Mouse (Mus musculus): ENCODE results near the gene Map4k1. TPM values are rescaled to one million over a fixed set of nuclear protein-coding genes. Genes with fewer than 3 reads are reported as not detected.
A peak's percentile ranks its signal among the peaks of the same experiment; 100 is the strongest.

Map4k1 gene
- total RNA-seq (2021), result under 1 TPM; 0.29 to 0.36 TPM
- long read RNA-seq, experiment 1, partial matches to known transcripts, result 0 of 3 reads
- long read RNA-seq, experiment 1, other reads (novel, unspliced or antisense), result 3 of 3 reads
- long read RNA-seq, experiment 2, partial matches to known transcripts, result 0 of 1 reads
- long read RNA-seq, experiment 2, other reads (novel, unspliced or antisense), result 1 of 1 reads

- DNase-seq, result peak; percentile 95
These were observed at the start of gene Map4k1, which contains the start of gene Eif3k for GRCm38 (mm10) chr7:28981651-28982273. Gene Map4k1 (plus strand): TSS chr7:28982050. Gene Eif3k (minus strand): TSS chr7:28981864.

GRCm38 (mm10) chr7:28932421-28933041 is 49.3 kb upstream of the Map4k1 start:
- no peak for DNase-seq

- no peak for DNase-seq
These were observed 48.0 kb upstream of the Map4k1 start for GRCm38 (mm10) chr7:28933825-28934224.

GRCm38 (mm10) chr7:28936787-28937186 is 45.1 kb upstream of the Map4k1 start:
- no peak for DNase-seq

DNA sequence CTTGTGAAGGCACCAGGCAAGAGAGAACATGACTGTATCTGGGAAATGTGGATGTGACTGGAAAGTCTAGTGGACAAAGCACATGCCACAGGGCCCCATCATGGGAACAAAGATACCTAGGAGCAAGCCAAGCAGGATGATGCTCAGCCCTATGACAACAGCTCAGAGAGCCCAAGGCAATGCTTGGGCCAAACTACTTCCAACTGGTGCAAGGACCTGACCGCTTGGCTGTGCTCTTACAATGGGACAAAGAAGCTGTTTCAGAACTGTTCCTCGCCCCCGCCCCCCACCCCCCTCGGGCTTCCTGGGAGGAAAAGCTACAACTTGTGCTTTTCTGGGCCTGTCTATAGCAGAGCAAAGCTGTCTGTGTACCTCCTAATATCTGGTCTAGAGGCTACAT is 43.2 kb upstream of the Map4k1 start:
- DNase-seq, result no peak

DNA sequence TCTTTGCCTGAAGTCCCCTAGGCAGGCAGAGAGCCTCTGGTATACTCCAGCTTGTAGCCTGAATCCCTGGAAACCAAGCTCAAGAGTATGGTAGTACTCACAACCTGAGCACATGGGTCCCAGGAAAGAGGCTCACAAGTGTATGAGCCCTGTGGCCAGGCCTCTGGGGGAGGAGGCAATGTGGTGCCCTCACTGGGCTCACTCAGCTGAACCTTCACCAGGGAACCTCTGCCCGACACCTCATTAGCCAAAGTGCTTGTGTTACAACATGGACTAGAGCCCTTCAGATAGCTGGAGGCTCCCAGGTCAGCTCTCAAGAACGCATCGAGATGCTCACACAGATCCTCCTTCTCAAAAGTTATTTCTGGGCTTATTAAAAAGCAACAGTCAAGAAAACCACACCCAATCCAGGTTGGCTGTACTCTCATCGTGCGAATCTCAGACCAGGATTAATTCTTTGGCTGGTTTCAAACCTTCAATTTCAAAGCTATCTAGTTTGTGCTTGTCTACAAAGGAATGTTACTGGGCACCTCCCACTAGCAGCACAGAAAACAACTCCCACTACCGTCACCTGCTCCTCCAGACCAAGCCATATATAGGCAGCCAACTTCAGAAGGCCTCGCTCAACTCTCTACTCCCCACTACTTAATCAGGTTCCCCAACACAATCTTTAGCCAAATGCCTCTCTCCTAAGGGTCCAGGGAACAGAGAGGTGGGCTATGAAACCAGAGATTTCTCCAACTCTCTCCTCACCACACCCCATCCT is 42.2 kb upstream of the Map4k1 start:
- DNase-seq, result no peak

DNA sequence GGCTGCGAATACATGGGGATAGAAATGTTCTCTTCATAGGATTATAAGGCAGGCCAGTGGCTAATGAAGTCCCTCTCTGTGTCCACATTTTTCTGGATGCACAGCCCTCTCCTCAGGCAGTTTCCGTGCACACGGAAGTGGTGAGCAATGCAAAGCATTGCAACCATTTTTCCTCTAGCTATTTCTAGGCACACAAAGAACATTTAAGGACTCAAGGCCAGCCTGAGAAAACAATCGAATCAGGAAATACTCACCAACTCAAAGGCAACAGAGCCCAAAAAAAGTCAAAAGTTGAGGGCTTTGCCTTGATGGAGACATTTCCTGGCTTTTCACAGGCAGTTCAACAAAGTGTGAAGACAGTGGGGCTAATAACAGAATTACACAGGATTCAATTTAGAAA is 40.7 kb upstream of the Map4k1 start:
- DNase-seq, result no peak

GRCm38 (mm10) chr7:28941542-28941941 is 40.3 kb upstream of the Map4k1 start:
- no peak for DNase-seq

DNA sequence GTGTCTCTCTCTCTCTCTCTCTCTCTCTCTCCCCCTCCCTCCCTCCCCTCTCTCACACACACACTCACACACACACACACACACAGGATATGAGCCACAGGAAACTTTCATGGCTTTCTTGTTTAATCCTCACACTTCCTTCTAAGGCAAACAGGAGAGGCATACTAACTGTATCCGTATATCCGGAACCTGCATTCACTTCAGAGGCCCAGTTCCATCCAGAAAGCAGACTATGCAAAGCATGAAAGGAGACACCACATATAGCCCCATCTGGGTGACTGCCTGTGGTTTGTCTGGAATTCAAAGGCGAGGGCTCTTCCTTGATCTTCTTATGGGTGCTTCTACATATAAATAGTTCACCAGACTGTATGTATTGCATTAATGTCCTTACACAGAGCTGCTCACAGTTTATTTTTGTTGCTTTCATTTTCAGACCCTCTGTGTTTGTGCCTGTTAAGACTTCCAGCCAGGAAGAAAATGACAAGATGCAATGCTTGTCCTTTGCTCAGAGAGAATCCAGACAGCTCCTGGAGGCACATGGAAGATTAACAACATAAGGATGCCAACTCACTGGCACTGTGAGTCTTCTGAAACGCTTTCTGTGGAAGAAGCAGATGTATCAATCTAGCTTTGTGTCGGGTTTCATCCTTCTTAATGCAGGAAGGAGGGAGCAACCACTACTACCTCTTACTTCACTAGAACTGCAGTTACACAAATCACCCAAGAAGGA is 38.2 kb upstream of the Map4k1 start:
- DNase-seq, result no peak

DNA sequence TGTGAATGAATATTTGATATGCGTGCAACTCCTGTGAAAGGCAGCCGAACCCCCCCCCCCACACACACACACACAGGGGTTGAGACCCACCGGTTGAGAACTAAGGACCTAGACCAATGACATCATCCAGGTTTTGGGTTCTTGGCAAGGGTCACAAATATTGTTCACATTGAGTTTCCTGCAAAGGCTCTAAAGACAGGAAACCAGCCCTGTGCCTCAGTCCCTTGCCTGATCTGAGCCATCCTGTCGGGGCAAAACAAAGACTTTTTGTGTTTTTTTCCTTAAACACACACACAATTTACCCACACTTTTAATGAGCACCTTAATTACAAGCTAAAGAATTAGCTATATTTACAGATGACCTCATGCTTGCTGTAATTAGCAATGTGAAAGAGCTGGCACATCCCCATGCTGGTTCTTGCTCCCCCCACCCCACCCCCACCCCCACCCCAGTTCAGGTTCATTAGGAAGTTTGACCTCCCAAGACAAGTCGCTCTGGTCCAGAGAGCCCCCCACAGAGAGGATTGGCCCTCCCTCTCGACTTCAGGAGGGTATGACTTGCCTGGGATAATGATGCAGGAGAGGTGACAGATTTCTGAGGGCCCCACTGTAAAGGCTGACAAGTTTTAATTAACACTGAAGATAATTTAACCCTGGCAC is 37.0 kb upstream of the Map4k1 start:
- no peak for DNase-seq

DNA sequence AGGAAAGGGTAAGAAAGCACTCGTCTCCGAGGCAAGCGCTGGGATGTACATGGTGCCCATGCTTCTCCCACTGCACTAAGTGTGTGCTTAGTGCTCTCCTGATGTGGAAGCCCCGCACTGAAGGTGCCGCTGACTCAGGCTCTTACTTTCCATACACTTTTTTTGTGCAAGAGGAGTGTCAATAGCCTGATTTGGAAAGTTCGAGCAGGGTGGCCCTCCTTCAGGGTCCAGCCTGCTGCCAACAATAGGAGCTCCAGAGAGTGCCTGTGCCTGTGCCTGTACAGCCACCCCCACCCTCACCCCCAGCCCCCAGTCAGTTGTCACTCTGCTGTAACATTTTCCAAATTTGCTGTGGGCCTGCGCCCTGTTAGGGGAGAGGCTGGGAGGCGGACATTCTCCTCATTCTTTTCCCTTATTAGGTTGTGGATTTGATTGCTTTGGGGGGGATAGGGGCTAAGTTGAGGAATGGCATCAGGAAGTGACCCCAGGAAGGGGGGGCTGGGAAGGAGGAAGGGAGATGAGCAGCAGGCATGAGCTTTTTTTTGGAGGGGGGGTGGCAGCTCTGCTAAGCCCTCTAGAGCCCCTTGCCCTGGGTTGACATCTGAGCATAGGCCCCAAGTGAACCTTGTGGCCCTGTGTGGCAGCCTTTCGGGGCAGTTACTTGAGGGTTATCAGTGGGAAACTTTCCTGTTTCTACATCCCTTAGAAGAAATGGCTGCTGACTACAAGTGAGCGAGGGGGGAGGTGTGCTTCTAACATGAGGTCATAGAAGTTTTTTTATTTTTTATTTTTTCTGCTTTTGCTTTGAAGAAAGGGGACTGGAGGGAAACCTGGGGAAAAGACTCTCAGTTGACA is 36.2 kb upstream of the Map4k1 start:
- no peak for DNase-seq

GRCm38 (mm10) chr7:28946271-28946610 is 35.6 kb upstream of the Map4k1 start:
- DNase-seq, result no peak

- DNase-seq, result no peak
These were observed 33.1 kb upstream of the Map4k1 start for GRCm38 (mm10) chr7:28948746-28949145.

DNA sequence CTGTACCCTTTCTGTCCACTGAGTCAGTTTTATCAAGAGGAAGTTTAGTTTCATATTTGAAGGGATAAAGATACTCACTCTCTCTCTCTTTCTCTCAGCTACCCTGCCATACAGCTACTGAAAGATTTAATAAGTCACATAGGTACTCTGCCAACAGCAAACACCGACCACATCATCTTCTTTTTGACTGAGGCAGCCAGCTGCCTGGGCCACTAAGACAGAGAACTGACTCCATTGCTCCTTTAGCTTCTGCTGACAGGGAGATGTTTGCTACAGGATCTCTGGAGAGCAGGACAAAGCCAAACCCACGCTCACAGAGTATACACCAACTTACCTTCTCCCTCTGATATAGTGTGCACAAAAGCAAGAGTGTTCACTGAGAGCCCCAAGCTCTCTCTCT is 32.6 kb upstream of the Map4k1 start:
- DNase-seq, result no peak

DNA sequence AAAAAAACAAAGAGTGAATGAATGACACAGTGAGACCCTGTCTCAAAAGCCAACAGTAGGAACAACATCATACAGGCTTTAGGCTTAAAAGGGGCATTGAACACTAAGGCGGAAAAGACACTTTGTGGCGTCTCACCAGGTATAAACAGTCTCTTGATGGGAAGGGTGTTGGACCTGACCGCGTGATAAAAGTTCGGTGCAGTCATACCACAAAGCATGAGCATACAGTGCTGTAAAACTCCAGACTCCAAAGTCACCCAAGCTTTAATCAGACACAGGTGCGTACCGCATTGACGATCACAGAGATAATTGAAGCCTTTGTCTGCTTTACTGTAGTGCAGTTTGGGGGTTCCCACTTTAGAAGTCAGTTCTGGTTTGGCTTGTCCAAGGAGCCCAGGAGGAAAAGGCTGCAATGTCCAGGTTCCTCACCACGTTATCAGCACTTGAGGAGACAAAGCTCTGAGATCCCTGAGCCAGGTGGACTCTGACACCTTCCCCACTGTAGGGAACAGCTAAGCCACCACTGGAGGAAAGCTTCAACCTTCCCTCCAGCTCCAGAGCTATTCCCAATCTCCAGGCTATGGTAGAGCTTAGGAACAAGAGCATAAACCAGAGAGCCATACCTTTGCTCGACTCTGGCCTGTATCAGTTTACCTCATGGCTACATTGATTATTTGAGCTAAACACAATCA is 31.4 kb upstream of the Map4k1 start:
- DNase-seq, result no peak

- DNase-seq, result no peak
These were observed 30.1 kb upstream of the Map4k1 start for GRCm38 (mm10) chr7:28951764-28952163.

DNA sequence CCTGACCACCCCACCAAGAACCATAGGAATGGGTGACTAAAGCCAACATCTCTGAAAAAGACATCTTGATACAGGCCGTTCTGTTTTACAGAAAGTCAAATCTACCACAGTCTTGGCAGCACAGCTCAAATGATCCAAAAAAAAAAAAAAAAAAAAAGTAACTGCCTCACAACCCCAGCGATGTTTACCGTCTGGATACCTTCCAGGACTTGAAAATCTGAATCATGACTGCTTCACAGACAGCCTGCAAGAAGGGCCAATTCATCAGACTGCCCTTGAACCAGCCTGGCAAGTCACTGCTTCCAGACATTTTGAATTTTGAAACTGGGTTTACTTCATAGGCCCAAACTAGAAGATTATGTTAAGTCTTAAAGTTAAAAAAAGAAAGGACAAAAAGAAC is 29.1 kb upstream of the Map4k1 start:
- DNase-seq, result no peak

DNA sequence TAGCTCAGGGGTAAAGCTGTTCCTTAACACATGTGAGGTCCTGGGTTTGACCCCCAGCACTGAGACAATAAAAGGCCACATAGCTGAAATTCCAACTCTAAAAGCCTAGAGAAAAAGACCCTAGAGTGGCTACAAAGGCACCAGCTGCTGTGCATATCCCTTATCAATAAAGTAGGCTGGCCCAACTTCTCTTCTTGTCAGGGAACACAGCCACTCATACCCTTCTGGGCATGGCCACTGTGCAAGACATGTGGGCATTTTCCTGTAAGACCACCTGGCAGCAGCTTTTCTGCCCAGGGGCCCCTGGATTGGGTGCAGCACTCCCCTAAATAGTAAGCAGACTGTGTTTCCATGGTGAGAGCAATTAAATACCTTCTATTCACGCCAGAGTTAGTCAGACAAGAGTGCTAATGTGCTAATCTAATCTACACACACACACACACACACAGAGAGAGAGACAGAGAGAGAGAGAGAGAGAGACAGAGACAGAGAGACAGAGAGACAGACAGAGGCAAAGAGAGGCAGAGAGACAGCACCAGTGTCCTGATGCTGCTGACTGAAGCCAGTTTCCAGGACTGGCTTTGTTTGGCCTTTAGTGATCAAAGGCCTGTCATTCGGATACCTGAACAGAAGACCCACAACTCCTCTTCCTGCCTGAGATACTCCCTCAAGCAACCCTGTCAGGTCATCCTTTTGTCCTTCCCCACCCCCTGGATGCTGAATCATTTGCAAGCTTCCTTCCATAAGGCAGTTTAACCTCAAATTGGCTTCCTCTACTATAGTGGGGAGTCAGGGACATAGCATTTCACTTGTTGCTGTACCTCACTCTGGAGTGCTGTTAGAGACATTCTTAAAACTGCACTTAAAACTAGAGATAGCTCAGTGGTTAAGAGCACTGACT is 28.1 kb upstream of the Map4k1 start:
- no peak for DNase-seq

DNA sequence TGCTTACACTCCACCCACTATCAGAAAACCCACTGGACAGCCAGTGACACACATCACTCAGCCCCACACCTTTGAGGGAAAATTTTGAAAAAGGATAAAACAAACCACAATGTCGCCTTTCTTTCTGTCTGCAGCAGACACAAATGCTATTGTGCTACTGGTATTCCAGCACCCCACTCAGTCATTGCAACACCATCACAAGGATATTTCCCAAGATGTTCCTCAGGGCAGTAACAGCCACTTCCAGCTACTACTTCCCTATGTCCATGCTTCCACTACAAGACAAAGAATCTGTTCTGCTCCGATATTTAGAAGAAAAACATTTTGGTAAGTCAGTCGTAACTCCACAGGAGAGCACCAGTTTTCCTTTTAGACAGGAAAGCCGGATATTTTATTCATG is 27.1 kb upstream of the Map4k1 start:
- no peak for DNase-seq

Measured in gastrocnemius, postnatal 25 days (tissue).